ENCODE assay signal across 10 mouse cellular contexts in genomic region chr16:91076180-91076579, GRCm38 (mm10). TPM values are rescaled to one million over a fixed set of nuclear protein-coding genes. Genes with fewer than 3 reads are reported as not detected.
DNase-seq lines count a peak whose midpoint lies in the region; ATAC-seq and TF ChIP-seq lines count a peak whose summit lies in the region.
"Had no signal": no experiment of that assay in that cellular context is flagged by ENCODE, and none has a peak within 500 bp of the region (broad histone marks: within the 10 kb centered on the region; RNA-seq: fewer than 3 reads in every experiment).

No protein-coding gene starts in this region.

- H3K9me3 ChIP-seq in kidney, embryonic 14.5 days (ENCODE audit: control insufficient read depth, low read length), result no peaks in the 10 kb centered on the region; the same call in 1 of the 2 replicates
- no peaks in the 10 kb centered on the region for H3K9me3 ChIP-seq in hindbrain, postnatal 0 days (ENCODE audit: low read length)
- H3K9me3 ChIP-seq: liver, embryonic 15.5 days had no signal

- H3K4me3 ChIP-seq in kidney, embryonic 14.5 days (ENCODE audit: low read length), result no peak overlapping the region
- no peak overlapping the region for H3K4me3 ChIP-seq in hindbrain, postnatal 0 days (ENCODE audit: low read length)
- H3K4me3 ChIP-seq: erythroblast, embryonic 14.5 days; liver, embryonic 15.5 days had no signal

- no peak overlapping the region for H3K9ac ChIP-seq in kidney, embryonic 14.5 days (ENCODE audit: low read depth, low read length)
- H3K9ac ChIP-seq in hindbrain, postnatal 0 days (replicated peaks; ENCODE audit: low read length), result no peak overlapping the region
- H3K9ac ChIP-seq: liver, embryonic 15.5 days had no signal

- H3K4me2 ChIP-seq in kidney, embryonic 14.5 days (replicated peaks; ENCODE audit: low read depth, low read length), result no peak overlapping the region
- H3K4me2 ChIP-seq in hindbrain, postnatal 0 days (ENCODE audit: low read depth, low read length), result no peak overlapping the region
- H3K4me2 ChIP-seq: liver, embryonic 15.5 days had no signal

- ATAC-seq in kidney, embryonic 14.5 days (ENCODE audit: low FRiP score, low TSS enrichment), result no peak
- no peak for ATAC-seq in hindbrain, postnatal 0 days

- H3K4me1 ChIP-seq in kidney, embryonic 14.5 days (ENCODE audit: control insufficient read depth, insufficient read depth, low read length), result no peaks in the 10 kb centered on the region
- no peaks in the 10 kb centered on the region for H3K4me1 ChIP-seq in hindbrain, postnatal 0 days (ENCODE audit: insufficient read depth, low read length)

- H3K27ac ChIP-seq in kidney, embryonic 14.5 days (ENCODE audit: low read depth, low read length), result no peak overlapping the region
- H3K27ac ChIP-seq in hindbrain, postnatal 0 days, result no peak overlapping the region
- H3K27ac ChIP-seq: liver, embryonic 15.5 days had no signal

- no peaks in the 10 kb centered on the region for H3K36me3 ChIP-seq in kidney, embryonic 14.5 days (ENCODE audit: control insufficient read depth, insufficient read depth, low read length)
- no peaks in the 10 kb centered on the region for H3K36me3 ChIP-seq in hindbrain, postnatal 0 days (ENCODE audit: insufficient read depth, low read length)
- H3K36me3 ChIP-seq: liver, embryonic 15.5 days had no signal

- WGBS in kidney, embryonic 14.5 days, result 76% methylated on average over 5 of the region's 5 CpGs
- WGBS in hindbrain, postnatal 0 days, result 78% methylated on average over 5 of the region's 5 CpGs

- no peaks in the 10 kb centered on the region for H3K27me3 ChIP-seq in kidney, embryonic 14.5 days (ENCODE audit: control insufficient read depth, insufficient read depth, low read length)
- no peaks in the 10 kb centered on the region for H3K27me3 ChIP-seq in hindbrain, postnatal 0 days (ENCODE audit: insufficient read depth, low read length)

- TF ChIP-seq CTCF in hindbrain, postnatal 0 days (IDR thresholded peaks at IDR 0.05; ENCODE audit: low read depth), result no peak; the same call in 1 of the 2 replicates

- peak; percentile 38 for DNase-seq in kidney, adult 9 months
- DNase-seq in CD4-positive helper T cell, adult 2 months (ENCODE audit: low read depth, low spot score), result peak; percentile 64
- peak; percentile 17 for DNase-seq in adrenal gland, postnatal 10 days
- DNase-seq in monocyte, adult 2 months (ENCODE audit: low read depth in 1 of 2, low spot score in 2 of 2), result peak; percentile 41 to 59
- no peak for DNase-seq in embryo, embryonic 9.5 days (ENCODE audit: extremely low spot score)
- no peak for DNase-seq in layer of hippocampus, postnatal 10 days (ENCODE audit: low spot score in 2 of 2)
- DNase-seq in hindbrain, postnatal 0 days (ENCODE audit: low spot score), result no peak

RNA-seq across cellular contexts. Expression of gene 4932438H23Rik, which starts 18.7 kb away (rescaled TPM):
- 0.50 TPM in 1 of 2 replicates, not detected in the other for polyA plus RNA-seq in kidney, embryonic 14.5 days (2014; fragmentation: Nextera tagmentation; extraction: Ambion mirVana)
- under 1 TPM; 0.12 to 0.15 TPM for total RNA-seq in adrenal gland, postnatal 10 days (2021)
- 1 to 10 TPM; 1.3 to 1.4 TPM for total RNA-seq in layer of hippocampus, postnatal 10 days (2021)
- total RNA-seq in hindbrain, postnatal 0 days (2014; rRNA removed), result 1.6 and 2.0 TPM in 2 replicates
- polyA plus RNA-seq in hindbrain, postnatal 0 days (2015; fragmentation: Nextera tagmentation; extraction: Ambion mirVana), result 0.94 and 2.0 TPM in 2 replicates
- polyA plus RNA-seq: erythroblast, embryonic 14.5 days; liver, embryonic 15.5 days had no signal

RNA-seq across cellular contexts. Expression of gene Paxbp1, which starts 31.8 kb away (rescaled TPM):
- 46.9 and 75.6 TPM in 2 replicates for polyA plus RNA-seq in kidney, embryonic 14.5 days (2014; fragmentation: Nextera tagmentation; extraction: Ambion mirVana)
- total RNA-seq in adrenal gland, postnatal 10 days (2021), result 10 to 100 TPM; 35.3 to 55.6 TPM
- total RNA-seq in layer of hippocampus, postnatal 10 days (2021), result 10 to 100 TPM; 69.9 to 89.4 TPM
- total RNA-seq in hindbrain, postnatal 0 days (2014; rRNA removed), result 39.7 and 45.3 TPM in 2 replicates
- 22.8 and 27.2 TPM in 2 replicates for polyA plus RNA-seq in hindbrain, postnatal 0 days (2015; fragmentation: Nextera tagmentation; extraction: Ambion mirVana)

Comparison
In these comparisons a context has a peak if more than half of its experiments do, and no peak if none do; other contexts are left out.
1. DNase-seq: peak in kidney, adult 9 months (single experiment), CD4-positive helper T cell, adult 2 months (single experiment), adrenal gland, postnatal 10 days (single experiment) and monocyte, adult 2 months (2 of 2); none in embryo, embryonic 9.5 days (single experiment), layer of hippocampus, postnatal 10 days (0 of 2) and hindbrain, postnatal 0 days (single experiment).